Mouse (Mus musculus) olfactory bulb, adult 2 months (tissue): ENCODE data around the gene Ptbp3.

Experiments used
- CTCF ChIP-seq: fragments of 200-500 bp; IDR thresholded peaks from 2 replicates; pipeline ENCODE4 v1.5.1; 2012; ENCODE audit warnings: low read depth, mild to moderate bottlenecking, low read length, moderate library complexity; ENCODE audit not compliant: insufficient read depth
- POLR2A ChIP-seq: fragments of 200-500 bp; IDR thresholded peaks from 2 replicates; pipeline ENCODE4 v1.6.1; 2012; ENCODE audit warnings: mild to moderate bottlenecking, low read depth, low read length, moderate library complexity; ENCODE audit not compliant: insufficient read depth

DNA sequence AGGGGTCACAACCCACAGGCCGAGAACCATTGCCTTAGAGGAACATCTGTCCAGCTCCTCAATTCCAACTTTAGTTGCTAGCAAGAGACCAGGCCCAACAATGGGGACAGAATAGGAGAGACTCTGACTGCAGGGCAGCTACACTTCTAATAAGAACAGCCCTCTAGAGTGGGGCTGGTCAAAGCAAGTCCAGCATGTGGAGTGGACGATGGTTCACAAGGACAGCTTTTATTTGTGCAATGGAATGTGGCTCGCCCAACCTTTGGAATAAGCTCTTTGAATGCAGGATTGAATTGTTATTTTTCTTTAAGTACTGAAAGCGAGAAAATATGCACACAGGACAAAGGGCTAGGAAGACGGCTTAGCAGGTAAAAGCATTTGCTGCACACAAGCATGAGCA, 122.7 kb downstream of the Ptbp3 start:
- TF ChIP-seq POLR2A = no peak
- no peak for TF ChIP-seq CTCF
